Mouse (Mus musculus) heart, embryonic 15.5 days (tissue): ENCODE data around the gene Nppa. TPM values are rescaled to one million over a fixed set of nuclear protein-coding genes. Genes with fewer than 3 reads are reported as not detected.

Experiments
- ATAC-seq: fragments of 200-750 bp; cut with Nextera tagmentation; replicated peaks from 2 replicates; pipeline ENCODE4 v1.8.0; 2017; ENCODE audit warnings: low read depth, moderate TSS enrichment; ENCODE audit not compliant: insufficient number of reproducible peaks, insufficient read depth, low FRiP score
- H3K27ac ChIP-seq: fragments of 300-500 bp; sonication (generic); 2 replicates; pipeline ENCODE4 v1.5.1; 2015; ENCODE audit warnings: mild to moderate bottlenecking, inconsistent platforms
- H3K27me3 ChIP-seq: fragments of 300-500 bp; sonication (generic); 2 replicates; pipeline ENCODE4 v1.6.1; 2015; ENCODE audit warnings: inconsistent platforms
- H3K36me3 ChIP-seq: fragments of 300-500 bp; sonication (generic); 2 replicates; pipeline ENCODE4 v1.6.1; 2015; ENCODE audit warnings: mild to moderate bottlenecking, inconsistent platforms
- H3K4me1 ChIP-seq: fragments of 300-500 bp; sonication (generic); replicated peaks from 2 replicates; pipeline ENCODE4 v1.6.1; 2015; ENCODE audit warnings: inconsistent platforms
- H3K4me2 ChIP-seq: fragments of 300-500 bp; sonication (generic); 2 replicates; pipeline ENCODE4 v1.6.1; 2015; ENCODE audit warnings: inconsistent platforms, mild to moderate bottlenecking, moderate library complexity
- H3K4me3 ChIP-seq: fragments of 300-500 bp; sonication (generic); 2 replicates; pipeline ENCODE4 v1.5.1; 2015; ENCODE audit warnings: mild to moderate bottlenecking, inconsistent platforms
- H3K9ac ChIP-seq: fragments of 300-500 bp; sonication (generic); 2 replicates; pipeline ENCODE4 v1.6.1; 2015; ENCODE audit warnings: mild to moderate bottlenecking, inconsistent platforms
- H3K9me3 ChIP-seq: fragments of 300-500 bp; sonication (generic); replicated peaks from 2 replicates; pipeline ENCODE4 v1.6.1; 2016; ENCODE audit warnings: inconsistent platforms
- WGBS: fragments of 180-500 bp; shearing (Covaris S2); methylation state at CpG from one replicate; pipeline ENCODE4 v1.1.7; 2015; ENCODE audit warnings: mixed read lengths; 5-methylcytosine and 5-hydroxymethylcytosine counted together
- polyA plus RNA-seq: library from polyadenylated mRNA; unstranded; fragments of >200 nt; fragmentation: Nextera tagmentation; extraction: Ambion mirVana; gene quantifications from 2 replicates; pipeline ENCODE4 v1.2.1, GENCODE M21; 2015

Gene Nppa
- polyA plus RNA-seq, 1 experiment from 2014 or later, result 3,881 TPM

- Histone ChIP-seq H3K9ac (no peak overlapping the region), H3K9me3 (no peaks in the 10 kb centered on the region), H3K36me3 (peaks cover 98% of the 10 kb centered on the region), H3K4me1 (no peaks in the 10 kb centered on the region), H3K4me2 (no peak overlapping the region), H3K27me3 (no peaks in the 10 kb centered on the region), H3K4me3 (no peak overlapping the region), H3K27ac (no peak overlapping the region)
- ATAC-seq, result no peak
- 88% methylated on average over 4 of the region's 4 CpGs for WGBS
Observed at GRCm38 (mm10) chr4:148012216-148012615, 11.7 kb downstream of the Nppa start.

GRCm38 (mm10) chr4:148015418-148015817, 14.9 kb downstream of the Nppa start:
- H3K36me3 ChIP-seq, result peaks cover 92% of the 10 kb centered on the region
- no peak for ATAC-seq

GRCm38 (mm10) chr4:148016981-148017380, 16.5 kb downstream of the Nppa start:
- no peak for ATAC-seq
- Histone ChIP-seq H3K4me3 (no peak overlapping the region), H3K4me1 (no peaks in the 10 kb centered on the region), H3K27me3 (no peaks in the 10 kb centered on the region), H3K4me2 (no peak overlapping the region), H3K36me3 (peaks cover 92% of the 10 kb centered on the region), H3K9me3 (no peaks in the 10 kb centered on the region), H3K9ac (no peak overlapping the region), H3K27ac (no peak overlapping the region)
- WGBS, result 73% methylated on average over 3 of the region's 3 CpGs

More at GRCm38 (mm10) chr4:148015418-148015817, 14.9 kb downstream of the Nppa start:
- H3K4me2 ChIP-seq, result no peak overlapping the region
- no peaks in the 10 kb centered on the region for H3K9me3 ChIP-seq
- no peak overlapping the region for H3K9ac ChIP-seq
- no peak overlapping the region for H3K27ac ChIP-seq
- WGBS, result 77% methylated on average over 10 of the region's 10 CpGs
- no peak overlapping the region for H3K4me3 ChIP-seq
- no peaks in the 10 kb centered on the region for H3K27me3 ChIP-seq
- no peaks in the 10 kb centered on the region for H3K4me1 ChIP-seq

DNA sequence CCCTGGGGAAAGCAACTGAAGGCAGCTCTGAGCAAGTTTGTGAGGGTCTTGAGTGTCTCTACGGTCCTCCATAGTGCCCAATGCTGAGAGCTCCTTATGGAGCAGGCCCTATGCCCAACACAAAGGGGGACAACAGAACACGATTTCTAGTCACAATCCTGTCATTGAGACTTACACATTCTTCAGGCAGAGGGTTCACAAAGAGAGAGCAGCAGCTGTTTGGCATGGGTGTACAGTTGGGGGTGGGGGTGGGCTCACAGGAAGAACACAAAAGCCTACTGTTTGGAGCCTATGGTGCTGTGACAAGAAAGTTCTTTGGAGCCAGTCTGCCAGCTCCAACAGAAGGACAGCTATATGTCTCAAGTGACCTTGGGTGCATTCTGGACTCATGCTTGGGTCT, 17.9 kb downstream of the Nppa start:
- H3K27me3 ChIP-seq, result no peaks in the 10 kb centered on the region
- 68% methylated on average over 2 of the region's 2 CpGs for WGBS
- H3K36me3 ChIP-seq, result peaks cover 92% of the 10 kb centered on the region
- no peaks in the 10 kb centered on the region for H3K4me1 ChIP-seq
- H3K9ac ChIP-seq, result no peak overlapping the region
- no peak for ATAC-seq
- H3K9me3 ChIP-seq, result no peaks in the 10 kb centered on the region
- no peak overlapping the region for H3K4me2 ChIP-seq
- no peak overlapping the region for H3K27ac ChIP-seq
- H3K4me3 ChIP-seq, result no peak overlapping the region

DNA sequence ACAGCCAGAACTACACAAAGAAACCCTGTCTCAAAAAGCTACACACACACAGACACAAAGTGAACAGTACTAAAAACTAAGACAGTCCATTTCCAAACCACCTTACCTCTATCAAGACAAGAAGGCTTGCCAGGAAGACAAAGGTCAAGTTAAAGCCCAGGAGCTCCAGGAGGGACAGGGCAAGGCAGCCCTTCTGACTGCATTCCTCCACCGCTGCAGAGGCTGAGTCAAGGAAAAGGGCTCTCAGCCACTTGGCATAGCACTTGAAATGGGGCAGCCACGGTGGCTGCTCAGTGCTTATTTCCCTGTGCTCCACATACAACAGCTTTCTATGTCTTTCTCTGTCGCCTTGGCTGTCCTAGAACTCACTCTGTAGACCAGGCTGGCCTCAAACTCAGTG, 23.5 kb downstream of the Nppa start:
- H3K9ac ChIP-seq, result no peak overlapping the region
- H3K27me3 ChIP-seq, result no peaks in the 10 kb centered on the region
- peaks cover 78% of the 10 kb centered on the region for H3K36me3 ChIP-seq
- H3K4me2 ChIP-seq, result no peak overlapping the region
- no peak for ATAC-seq
- H3K4me1 ChIP-seq, result no peaks in the 10 kb centered on the region
- WGBS, result 83% methylated on average over 3 of the region's 3 CpGs
- H3K9me3 ChIP-seq, result no peaks in the 10 kb centered on the region
- H3K27ac ChIP-seq, result no peak overlapping the region
- no peak overlapping the region for H3K4me3 ChIP-seq

- WGBS, result 93% methylated on average over 7 of the region's 7 CpGs
- Histone ChIP-seq H3K36me3 (peaks cover 39% of the 10 kb centered on the region), H3K4me3 (no peak overlapping the region), H3K4me1 (no peaks in the 10 kb centered on the region), H3K9ac (no peak overlapping the region), H3K4me2 (no peak overlapping the region), H3K9me3 (no peaks in the 10 kb centered on the region), H3K27me3 (no peaks in the 10 kb centered on the region), H3K27ac (no peak overlapping the region)
- no peak for ATAC-seq
Observed at GRCm38 (mm10) chr4:148029297-148029696, 28.8 kb downstream of the Nppa start.

DNA sequence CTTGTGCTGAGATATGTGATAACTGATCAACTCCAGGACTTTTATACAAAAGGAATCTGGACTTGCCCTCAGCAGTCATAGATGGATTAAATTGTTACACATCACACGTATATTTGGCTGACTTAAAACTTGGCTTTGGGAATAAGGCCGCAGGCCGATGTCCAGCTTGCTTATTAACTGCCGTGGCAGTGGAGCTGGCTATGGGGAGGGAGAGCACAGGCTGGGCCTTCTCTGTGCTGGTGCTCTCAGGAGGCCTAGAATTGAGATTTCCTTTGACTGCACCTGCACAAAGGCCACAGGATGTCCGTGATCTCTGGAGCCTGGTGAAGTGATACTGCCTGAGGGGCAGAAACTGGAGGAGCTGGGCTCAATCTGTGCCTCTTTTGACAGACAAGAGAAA, 30.0 kb downstream of the Nppa start:
- Histone ChIP-seq H3K27ac (no peak overlapping the region), H3K4me3 (no peak overlapping the region), H3K4me1 (no peaks in the 10 kb centered on the region), H3K9me3 (no peaks in the 10 kb centered on the region), H3K4me2 (no peak overlapping the region), H3K9ac (no peak overlapping the region), H3K27me3 (no peaks in the 10 kb centered on the region), H3K36me3 (peaks cover 40% of the 10 kb centered on the region)
- ATAC-seq, result no peak
- 86% methylated on average over 5 of the region's 5 CpGs for WGBS

DNA sequence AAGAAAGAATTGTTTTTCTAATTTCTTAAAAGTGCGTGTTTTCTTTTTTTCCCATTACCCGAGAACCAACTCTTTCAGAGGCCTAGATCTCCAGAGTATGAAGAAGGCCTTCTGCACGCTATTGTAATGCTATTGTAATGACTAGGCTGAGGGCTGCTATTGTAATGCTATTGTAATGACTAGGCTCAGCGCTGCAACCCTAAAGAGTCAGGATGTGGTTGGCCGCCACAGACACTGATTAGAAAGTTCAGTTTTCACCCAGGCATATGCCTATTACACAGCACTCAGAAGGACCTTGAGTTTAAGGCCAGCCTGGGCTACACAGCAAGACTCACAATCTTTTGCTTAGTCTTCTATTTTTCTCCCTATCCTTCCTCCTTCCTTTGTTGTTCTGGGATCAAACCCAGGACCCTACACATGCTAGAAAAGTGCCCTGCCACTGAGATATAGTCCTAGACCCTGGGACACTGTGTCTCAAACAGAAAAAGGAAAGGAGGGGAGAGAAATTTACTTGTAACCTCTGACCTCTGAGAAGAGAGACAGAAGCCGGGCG, 33.4 kb downstream of the Nppa start:
- Histone ChIP-seq H3K27me3 (no peaks in the 10 kb centered on the region), H3K9me3 (no peaks in the 10 kb centered on the region), H3K4me2 (no peak overlapping the region), H3K9ac (no peak overlapping the region), H3K4me3 (no peak overlapping the region), H3K4me1 (peaks cover 10% of the 10 kb centered on the region), H3K36me3 (peaks cover 16% of the 10 kb centered on the region), H3K27ac (no peak overlapping the region)
- WGBS, result 83% methylated on average over 7 of the region's 7 CpGs
- no peak for ATAC-seq

- H3K4me1 ChIP-seq, result peaks cover 24% of the 10 kb centered on the region
- H3K9me3 ChIP-seq, result no peaks in the 10 kb centered on the region
- H3K36me3 ChIP-seq, result peaks cover 10% of the 10 kb centered on the region; the same call in 1 of the 2 replicates
- no peak overlapping the region for H3K27ac ChIP-seq
- H3K4me3 ChIP-seq, result no peak overlapping the region
- H3K9ac ChIP-seq, result no peak overlapping the region
- 90% methylated on average over 3 of the region's 3 CpGs for WGBS
- no peak overlapping the region for H3K4me2 ChIP-seq
- ATAC-seq, result no peak
- H3K27me3 ChIP-seq, result no peaks in the 10 kb centered on the region
Observed at GRCm38 (mm10) chr4:148035440-148035839, 34.9 kb downstream of the Nppa start.

DNA sequence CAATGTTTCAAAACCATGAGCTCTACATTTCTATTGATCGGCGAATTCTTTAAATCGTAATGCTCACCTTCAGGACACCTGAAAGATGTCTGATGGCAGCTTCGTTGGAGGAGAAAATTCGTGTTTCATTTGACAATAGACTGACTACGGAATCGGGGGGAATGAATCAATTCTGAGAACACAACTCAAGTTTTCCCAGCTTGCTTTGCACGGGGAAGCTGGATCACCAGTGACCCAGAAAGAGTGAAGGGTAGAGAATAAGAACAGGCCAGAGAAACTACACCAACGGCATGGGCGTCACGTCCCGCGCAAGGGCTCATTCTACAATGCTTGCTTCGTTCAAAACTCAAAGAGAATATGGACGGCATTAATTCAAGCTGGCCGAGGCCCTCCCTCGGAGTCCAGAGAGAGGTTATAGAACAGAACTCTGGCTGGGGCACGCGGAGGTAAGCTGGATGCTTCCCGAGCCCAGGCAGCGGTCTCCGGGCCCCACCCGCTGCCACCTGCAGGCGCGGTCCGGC, 37.6 kb downstream of the Nppa start:
- 6% methylated on average over 26 of the region's 26 CpGs for WGBS
- Histone ChIP-seq H3K9me3 (no peaks in the 10 kb centered on the region), H3K9ac (peak overlapping the region; percentile 69), H3K27ac (peak overlapping the region; percentile 87), H3K27me3 (no peaks in the 10 kb centered on the region), H3K4me2 (peak overlapping the region; percentile 76), H3K4me1 (peaks cover 46% of the 10 kb centered on the region), H3K36me3 (peaks cover 6% of the 10 kb centered on the region; the same call in 1 of the 2 replicates), H3K4me3 (peak overlapping the region; percentile 81)
- ATAC-seq, result no peak

GRCm38 (mm10) chr4:148038600-148039253, 38.2 kb downstream of the Nppa start, which contains the start of the genes Clcn6 and Mthfr:
Gene Clcn6, minus strand, starts transcription at chr4:148038821.
Gene Mthfr, plus strand, starts transcription at chr4:148039077.
- Histone ChIP-seq H3K4me1 (peaks cover 49% of the 10 kb centered on the region), H3K4me3 (peak within 1 kb of the TSS; percentile 81), H3K9ac (peak within 1 kb of the TSS; percentile 69), H3K27me3 (no peaks in the 10 kb centered on the region), H3K9me3 (no peaks in the 10 kb centered on the region), H3K36me3 (peaks cover 6% of the 10 kb centered on the region; the same call in 1 of the 2 replicates), H3K27ac (peak within 1 kb of the TSS; percentile 87), H3K4me2 (peak within 1 kb of the TSS; percentile 85)
- peak; percentile 92 for ATAC-seq
- WGBS, result under 1% methylated on average over 54 of the region's 54 CpGs
